Mouse (Mus musculus) liver, postnatal 0 days (tissue): ENCODE measurements around the gene Myo1g. TPM values are rescaled to one million over a fixed set of nuclear protein-coding genes. Genes with fewer than 3 reads are reported as not detected.

Experiments used
- ATAC-seq: fragments of 200-750 bp; cut with Nextera tagmentation; 2 replicates; pipeline ENCODE4 v1.8.0; 2017; ENCODE audit warnings: mild to moderate bottlenecking, moderate library complexity
- DNase-seq: peaks from one replicate; pipeline ENCODE4 v3.0.0-alpha.2; 2016
- H3K27ac ChIP-seq: fragments of 300-500 bp; sonication (generic); 2 replicates; pipeline ENCODE4 v1.5.1; 2014; ENCODE audit warnings: antibody characterized with exemption, moderate library complexity, mild to moderate bottlenecking, low read depth
- H3K27me3 ChIP-seq: fragments of 300-500 bp; sonication (generic); 2 replicates; pipeline ENCODE4 v1.6.1; 2014; ENCODE audit warnings: low read length, control low read depth, mixed read lengths; ENCODE audit not compliant: insufficient read depth
- H3K36me3 ChIP-seq: fragments of 300-500 bp; sonication (generic); replicated peaks from 2 replicates; pipeline ENCODE4 v1.6.1; 2014; ENCODE audit warnings: mild to moderate bottlenecking, control low read depth, low read length, moderate library complexity, mixed read lengths; ENCODE audit not compliant: insufficient read depth
- H3K4me1 ChIP-seq: fragments of 300-500 bp; sonication (generic); 2 replicates; pipeline ENCODE4 v1.6.1; 2014; ENCODE audit warnings: antibody characterized with exemption, mild to moderate bottlenecking, control low read depth; ENCODE audit not compliant: insufficient read depth
- H3K4me2 ChIP-seq: fragments of 300-500 bp; sonication (generic); 2 replicates; pipeline ENCODE4 v1.6.1; 2014; ENCODE audit warnings: low read depth, mild to moderate bottlenecking, low read length, moderate library complexity, mixed read lengths
- H3K4me3 ChIP-seq: fragments of 300-500 bp; sonication (generic); 2 replicates; pipeline ENCODE4 v1.5.1; 2014; ENCODE audit warnings: low read depth, low read length
- H3K9ac ChIP-seq: fragments of 300-500 bp; sonication (generic); replicated peaks from 2 replicates; pipeline ENCODE4 v1.6.1; 2014; ENCODE audit warnings: mild to moderate bottlenecking, moderate library complexity
- H3K9me3 ChIP-seq: fragments of 300-500 bp; sonication (generic); 2 replicates; pipeline ENCODE4 v1.6.1; 2016; ENCODE audit warnings: mild to moderate bottlenecking, control low read depth, low read length, mixed read lengths
- CTCF ChIP-seq: sonication (generic); IDR thresholded peaks from 2 replicates; pipeline ENCODE4 v1.5.1; 2016; ENCODE audit warnings: antibody characterized with exemption, low read depth
- EP300 ChIP-seq: IDR thresholded peaks from 2 replicates; pipeline ENCODE4 v1.6.1; 2016; ENCODE audit warnings: antibody characterized with exemption, low read depth, mild to moderate bottlenecking
- WGBS: fragments of 180-500 bp; shearing (Covaris S2); extraction: QIAGEN DNeasy Blood & Tissue Kit; methylation state at CpG from one replicate; pipeline ENCODE4 v1.1.7; 2014; ENCODE audit not compliant: insufficient replicate concordance; 5-methylcytosine and 5-hydroxymethylcytosine counted together
- polyA plus RNA-seq: library from polyadenylated mRNA; unstranded; fragments of >200 nt; fragmentation: Nextera tagmentation; extraction: Ambion mirVana; gene quantifications from 2 replicates; pipeline ENCODE4 v1.2.1, GENCODE M21; 2015

Myo1g gene
- polyA plus RNA-seq, 1 experiment from 2014 or later = 9.4 TPM

DNA sequence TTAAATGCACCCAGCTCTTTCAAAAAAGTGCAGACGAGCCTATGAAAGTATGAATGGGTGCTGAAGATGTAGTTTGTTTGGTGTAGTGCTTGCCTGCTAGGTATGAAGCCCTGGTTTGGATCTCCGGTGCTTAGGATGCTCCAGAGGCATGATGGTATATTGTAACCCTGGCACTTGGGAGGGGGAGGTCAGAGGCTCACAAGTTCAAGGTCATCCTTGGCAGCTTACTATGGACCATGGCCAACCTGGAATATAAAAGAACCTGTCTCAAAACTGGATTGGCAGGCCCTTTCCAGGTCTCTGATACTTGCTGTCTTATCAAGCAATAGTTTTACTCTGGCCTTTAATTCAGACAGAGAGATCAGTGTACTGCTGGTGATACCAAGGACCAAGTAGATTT, 29.0 kb upstream of the Myo1g start:
- 87% methylated on average over 2 of the region's 2 CpGs for WGBS
- Histone ChIP-seq H3K4me2 (no peak overlapping the region), H3K9ac (no peak overlapping the region), H3K27ac (no peak overlapping the region), H3K4me3 (no peak overlapping the region), H3K36me3 (peaks cover 9% of the 10 kb centered on the region), H3K4me1 (peaks cover 20% of the 10 kb centered on the region), H3K9me3 (no peaks in the 10 kb centered on the region), H3K27me3 (no peaks in the 10 kb centered on the region)
- DNase-seq (no peak), ATAC-seq (no peak)
- no peak for TF ChIP-seq EP300
- TF ChIP-seq CTCF = no peak

DNA sequence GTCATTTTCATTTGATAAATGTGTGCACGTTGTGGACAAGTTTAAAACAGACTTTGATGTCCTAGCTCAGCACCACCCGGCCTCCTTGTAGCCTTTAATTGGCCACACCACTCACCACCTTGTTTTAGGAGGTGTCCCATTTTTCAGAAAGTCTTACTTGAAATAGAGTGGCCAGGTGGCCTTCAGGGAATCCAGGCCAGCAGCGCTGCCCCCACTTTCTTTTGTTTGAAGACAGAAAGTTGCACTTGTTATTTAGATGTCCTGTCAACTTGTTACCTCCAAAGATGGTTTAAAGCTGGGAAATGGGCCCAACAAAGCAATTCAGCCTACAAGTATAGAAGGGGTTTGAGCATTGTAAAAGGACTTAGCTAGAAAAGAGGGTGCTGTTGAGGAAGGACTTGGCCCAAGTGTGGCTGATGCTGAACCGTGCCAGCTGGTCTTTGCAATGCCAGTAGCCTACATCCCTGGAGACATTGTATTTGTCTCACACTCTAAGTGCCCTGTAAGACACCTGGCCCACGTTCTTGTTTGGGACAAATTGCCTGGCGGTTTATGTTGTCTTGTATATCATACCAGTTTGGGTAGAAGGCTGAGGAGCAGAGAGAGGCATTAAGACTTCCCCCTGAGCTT, 27.0 kb upstream of the Myo1g start:
- Histone ChIP-seq H3K9me3 (no peaks in the 10 kb centered on the region), H3K4me1 (peaks cover 18% of the 10 kb centered on the region; the same call in 1 of the 2 replicates), H3K27ac (peak overlapping the region; percentile 98), H3K4me3 (peak overlapping the region; percentile 91), H3K9ac (peak overlapping the region; percentile 96), H3K4me2 (peak overlapping the region; percentile 92), H3K27me3 (no peaks in the 10 kb centered on the region), H3K36me3 (peaks cover 9% of the 10 kb centered on the region)
- ATAC-seq = no peak
- DNase-seq = no peak
- WGBS = 20% methylated on average over 6 of the region's 6 CpGs
- no peak for TF ChIP-seq EP300
- TF ChIP-seq CTCF = no peak

DNA sequence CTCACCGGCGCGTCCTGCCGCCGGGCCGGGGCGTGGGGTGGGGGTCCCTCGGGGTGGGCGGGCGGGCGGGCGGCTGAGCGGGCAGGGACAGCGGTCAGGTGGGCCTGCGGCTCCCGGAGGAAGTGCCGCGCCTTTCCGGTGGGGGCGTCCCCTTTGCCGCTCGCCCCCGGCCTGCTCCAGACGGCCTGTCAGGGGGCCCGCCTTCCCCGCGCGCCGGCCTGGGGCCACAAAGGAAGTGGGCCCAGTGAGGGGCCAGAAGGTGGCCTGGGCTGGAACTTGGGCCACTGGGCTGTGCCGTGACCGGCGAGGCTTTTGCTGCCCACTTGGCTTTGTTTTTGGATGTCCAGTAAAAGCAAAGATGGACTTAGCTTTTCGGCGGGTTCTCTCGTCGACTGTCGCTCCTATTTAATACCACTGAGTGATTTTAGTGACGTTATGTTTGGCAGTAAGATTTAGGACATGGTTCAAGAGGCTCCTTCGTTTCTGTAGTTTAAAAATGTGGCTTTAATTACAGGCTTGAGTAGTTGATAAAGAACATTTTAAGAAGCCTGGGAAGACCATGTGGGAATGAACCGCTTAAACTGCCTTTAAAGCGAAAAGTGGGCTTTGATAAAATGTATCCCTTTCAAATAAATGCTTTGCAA, 26.4 kb upstream of the Myo1g start:
- Histone ChIP-seq H3K4me2 (peak overlapping the region; percentile 92), H3K9me3 (no peaks in the 10 kb centered on the region), H3K4me3 (peak overlapping the region; percentile 91), H3K4me1 (peaks cover 18% of the 10 kb centered on the region; the same call in 1 of the 2 replicates), H3K27me3 (no peaks in the 10 kb centered on the region), H3K27ac (peak overlapping the region; percentile 98), H3K9ac (peak overlapping the region; percentile 96), H3K36me3 (peaks cover 6% of the 10 kb centered on the region)
- peak; percentile 52 for ATAC-seq
- DNase-seq = peak; percentile 80
- WGBS = under 1% methylated on average over 21 of the region's 41 CpGs
- peak; percentile 1; the same call in 1 of the 2 replicates for TF ChIP-seq CTCF
- TF ChIP-seq EP300 = no peak

DNA sequence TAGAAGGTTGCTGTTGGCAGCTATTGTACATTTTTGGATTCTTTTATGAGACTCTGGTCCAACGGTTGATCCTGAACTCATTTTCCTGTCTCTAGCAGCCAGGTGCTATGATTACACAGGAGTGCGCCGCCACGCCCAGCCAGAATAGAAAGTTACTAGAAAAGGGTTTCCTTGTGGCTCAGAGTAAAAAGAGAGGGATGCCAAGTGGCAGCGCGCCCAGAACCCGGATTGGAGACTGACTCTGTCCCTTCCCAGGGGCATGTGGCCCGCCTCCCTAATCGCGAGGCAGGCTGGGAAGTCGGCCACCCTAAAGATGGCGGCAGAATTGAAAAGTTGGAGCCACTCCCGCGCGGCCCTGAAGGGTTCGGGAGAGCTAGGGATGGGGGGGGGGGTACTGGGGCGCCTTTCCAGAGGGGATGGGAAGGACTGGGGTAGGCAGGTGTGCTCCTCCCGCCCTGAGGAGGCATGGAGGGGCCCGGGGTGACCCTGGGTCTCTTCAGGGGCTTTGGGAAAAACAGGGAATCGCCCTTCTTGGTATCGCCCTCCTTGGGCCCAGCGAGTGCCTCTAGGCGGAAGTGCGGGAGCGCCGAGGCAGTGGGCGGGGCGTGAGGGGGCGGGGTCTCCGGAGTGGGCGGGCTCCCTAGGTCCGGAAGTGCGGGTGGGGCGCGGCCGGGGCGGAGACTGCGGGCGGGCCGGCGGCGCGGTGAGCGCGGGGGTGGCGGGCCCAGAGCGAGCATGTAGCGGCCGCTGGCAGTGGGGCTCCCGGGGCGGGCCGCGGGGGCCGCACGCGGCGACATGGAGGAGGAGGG, 25.6 kb upstream of the Myo1g start, which contains the start of gene Ccm2:
Ccm2 (plus strand) TSS at position 683 of the 809 bp plus-strand sequence.
- TF ChIP-seq EP300 (peak; percentile 48; the same call in 1 of the 2 replicates), CTCF (no peak)
- DNase-seq (peak; percentile 99), ATAC-seq (peak; percentile 97)
- Histone ChIP-seq H3K4me2 (peak within 1 kb of the TSS; percentile 92), H3K4me3 (peak within 1 kb of the TSS; percentile 91), H3K4me1 (peaks cover 18% of the 10 kb centered on the region; the same call in 1 of the 2 replicates), H3K9ac (peak within 1 kb of the TSS; percentile 96), H3K27me3 (no peaks in the 10 kb centered on the region), H3K27ac (peak within 1 kb of the TSS; percentile 98), H3K36me3 (peaks cover 6% of the 10 kb centered on the region; the same call in 1 of the 2 replicates), H3K9me3 (no peaks in the 10 kb centered on the region)
- under 1% methylated on average over 31 of the region's 57 CpGs for WGBS

DNA sequence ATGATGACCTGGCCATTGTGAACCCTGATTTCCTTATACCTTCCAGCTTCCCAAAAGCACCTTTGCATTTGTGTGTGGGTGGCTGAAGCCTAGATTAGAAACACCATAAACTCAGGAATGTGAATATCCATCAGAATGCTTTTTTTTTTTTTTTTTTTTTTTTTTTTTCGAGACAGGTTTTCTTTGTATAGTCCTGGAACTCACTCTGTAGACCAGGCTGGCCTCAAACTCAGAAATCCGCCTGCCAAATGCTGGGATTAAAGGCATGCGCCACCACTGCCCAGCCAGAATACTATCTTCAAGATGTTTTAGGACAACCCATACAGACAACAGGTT, 25.1 kb upstream of the Myo1g start:
- peak overlapping the region; percentile 92 for H3K4me2 ChIP-seq
- ATAC-seq = no peak
- 41% methylated on average over 3 of the region's 3 CpGs for WGBS

More for the DNA sequence above, 25.1 kb upstream of the Myo1g start:
- H3K9ac ChIP-seq = peak overlapping the region; percentile 96
- H3K4me3 ChIP-seq = peak overlapping the region; percentile 91
- 0 out of 2 replicates have a peak, but pooled peaks cover 3% of the 10 kb centered on the region for H3K36me3 ChIP-seq
- TF ChIP-seq CTCF (no peak), EP300 (no peak)
- H3K9me3 ChIP-seq = no peaks in the 10 kb centered on the region
- H3K27me3 ChIP-seq = no peaks in the 10 kb centered on the region
- peak overlapping the region; percentile 98 for H3K27ac ChIP-seq
- no peak for DNase-seq
- peaks cover 18% of the 10 kb centered on the region; the same call in 1 of the 2 replicates for H3K4me1 ChIP-seq
